Mouse (Mus musculus) megakaryocyte, embryonic 14.5 days (primary cell): ENCODE results near the gene Cnga1.

Experiments used
- FLI1 ChIP-seq: IDR thresholded peaks from 2 replicates; pipeline ENCODE4 v1.6.1; 2012; ENCODE audit warnings: low read length, inconsistent platforms, mixed read lengths
- GATA1 ChIP-seq: IDR thresholded peaks from 3 replicates; pipeline ENCODE4 v1.6.1; 2012; ENCODE audit warnings: mixed read lengths, low read length, inconsistent platforms, borderline replicate concordance

DNA sequence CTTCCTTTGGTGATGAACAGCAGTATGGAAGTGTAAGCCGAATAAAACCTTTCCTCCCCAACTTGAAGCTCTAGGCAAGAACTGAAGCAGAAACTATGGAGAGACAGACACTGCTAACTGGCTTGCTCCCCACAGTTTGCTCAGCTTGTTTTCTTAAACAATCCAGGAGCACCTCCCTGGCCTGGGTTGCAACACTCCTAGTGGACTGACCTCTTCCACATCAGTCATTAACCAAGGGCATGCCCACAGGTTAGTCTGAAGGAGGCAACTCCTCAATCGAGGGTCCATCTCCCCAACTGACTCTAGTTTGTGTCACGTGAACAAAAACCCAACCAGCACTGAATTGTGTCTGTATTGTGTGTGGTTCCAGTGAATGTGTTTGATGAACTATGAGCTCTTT lies 20.8 kb upstream of the Cnga1 start:
- TF ChIP-seq GATA1: no peak
- no peak for TF ChIP-seq FLI1
